Mouse (Mus musculus) neutrophil, adult 83 days (primary cell): Measurements from ENCODE around the gene Shprh. TPM values are rescaled to one million over a fixed set of nuclear protein-coding genes. Genes with fewer than 3 reads are reported as not detected.

Experiments used
- total RNA-seq, 2 experiments: library from RNA; stranded (reverse); gene quantifications; one replicate each; pipeline ENCODE4 v1.2.4; 2023

Gene Shprh
- total RNA-seq, result 10 to 100 TPM; 13.6 to 14.2 TPM

GRCm38 (mm10) chr10:11148884-11149741 lies at the start of gene Shprh:
TSS of gene Shprh (plus strand) at chr10:11149427.

Other genes with a start within 250 kb of the Shprh start
- gene Grm1, start 67.1 kb upstream of the Shprh start, total RNA-seq, result under 1 TPM; 0.28 to 0.40 TPM
- gene Fbxo30, start 131.9 kb downstream of the Shprh start, total RNA-seq, result 10 to 100 TPM; 22.8 to 26.3 TPM
- 1 to 10 TPM; 1.4 to 3.9 TPM for gene Epm2a, start 194.0 kb downstream of the Shprh start, total RNA-seq